Mouse (Mus musculus) 3T3-L1 (cell line): Measurements from ENCODE around the gene Gtf3c3.

Source experiments
- DNase-seq: peaks from one replicate; pipeline ENCODE4 v3.0.0-alpha.2; 2015; ENCODE audit warnings: low read depth, low spot score

Gtf3c3 gene

GRCm38 (mm10) chr1:54438340-54439079 is at the start of gene Gtf3c3:
TSS of gene Gtf3c3 (minus strand) at chr1:54438971.
- DNase-seq, result peak; percentile 85

GRCm38 (mm10) chr1:54484744-54485420 is 46.1 kb upstream of the Gtf3c3 start:
- no peak for DNase-seq

DNA sequence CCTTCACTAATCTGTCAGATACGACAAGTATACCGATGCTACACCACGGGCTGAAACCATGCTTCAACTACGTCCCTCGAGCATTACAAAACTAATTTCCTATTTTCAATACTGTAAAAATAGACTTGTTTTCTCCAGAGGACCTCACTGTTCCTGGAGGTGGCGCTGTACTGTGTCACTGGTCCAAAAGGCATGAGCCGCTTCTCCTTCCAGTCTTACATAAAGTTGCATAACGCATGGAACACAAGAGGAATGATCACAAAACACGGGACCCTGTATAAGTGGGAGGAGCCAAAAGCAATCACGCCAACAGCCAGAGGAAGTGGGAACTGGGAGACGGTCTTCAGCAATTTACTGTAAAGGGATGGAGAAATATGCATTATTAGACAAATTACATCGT is 41.7 kb upstream of the Gtf3c3 start:
- DNase-seq, result no peak

DNA sequence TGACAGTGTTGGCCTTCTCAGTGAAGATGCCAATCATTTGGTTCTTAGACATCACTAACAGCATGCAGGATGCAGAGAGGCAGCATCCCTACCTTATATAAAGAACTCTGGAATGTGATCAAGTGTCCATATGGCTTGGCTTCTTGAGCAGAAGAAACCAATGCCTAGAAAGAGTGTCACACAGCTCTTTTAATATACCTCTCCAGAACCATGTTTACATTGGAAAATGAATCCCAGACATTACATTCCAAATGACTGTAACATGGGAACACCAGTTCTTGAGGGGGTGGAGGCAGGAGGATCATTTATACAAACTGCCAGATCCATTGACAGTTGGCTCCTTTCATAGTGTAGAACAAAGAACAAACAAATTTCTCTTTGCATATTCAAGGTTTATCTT is 29.9 kb upstream of the Gtf3c3 start:
- DNase-seq, result no peak

DNA sequence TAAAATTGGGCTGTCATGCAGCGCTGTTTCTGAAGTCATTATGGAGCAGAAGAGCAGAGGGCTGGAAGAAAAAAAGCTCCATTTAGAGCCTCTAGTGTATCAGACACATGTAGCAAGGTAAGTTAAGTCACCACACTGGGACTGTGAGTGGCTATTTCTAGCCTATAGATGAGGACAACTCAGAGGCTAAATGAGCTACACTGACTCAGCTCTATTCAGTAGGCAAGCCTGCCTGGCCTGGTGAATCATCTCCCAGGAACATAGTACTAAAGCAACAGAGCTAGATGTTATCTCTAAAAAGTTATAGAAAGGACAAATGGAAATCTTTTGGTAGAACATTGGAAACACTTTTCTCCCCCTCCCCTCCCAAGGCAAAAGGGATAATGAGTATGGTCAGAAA is 28.6 kb upstream of the Gtf3c3 start:
- DNase-seq, result peak; percentile 53

GRCm38 (mm10) chr1:54452116-54452515 is 13.3 kb upstream of the Gtf3c3 start:
- no peak for DNase-seq

- no peak for DNase-seq
These were observed 10.1 kb upstream of the Gtf3c3 start for GRCm38 (mm10) chr1:54448833-54449232.

- no peak for DNase-seq
These were observed 4.9 kb upstream of the Gtf3c3 start for GRCm38 (mm10) chr1:54443641-54444040.

DNA sequence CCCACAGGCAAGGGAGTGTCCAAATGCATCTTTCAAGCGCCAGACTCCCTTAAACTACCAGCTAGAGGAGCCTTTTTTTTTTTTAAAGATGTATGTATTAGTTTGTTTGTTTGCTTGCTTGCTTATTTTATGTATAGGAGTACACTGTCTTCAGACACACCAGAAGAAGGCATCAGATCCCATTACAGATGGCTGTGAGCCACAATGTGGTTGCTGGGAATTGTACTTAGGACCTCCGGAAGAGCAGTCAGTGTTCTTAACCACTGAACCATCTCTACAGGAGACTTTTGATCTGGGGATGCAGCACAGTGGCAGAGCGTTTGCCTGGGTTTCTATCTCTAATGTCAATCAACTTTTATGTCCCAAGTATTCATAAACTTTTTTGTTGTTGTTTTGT is 307 bp upstream of the Gtf3c3 start:
- no peak for DNase-seq

- DNase-seq, result no peak
These were observed 16.5 kb downstream of the Gtf3c3 start for GRCm38 (mm10) chr1:54422195-54422750.

GRCm38 (mm10) chr1:54421670-54422069 is 17.1 kb downstream of the Gtf3c3 start:
- no peak for DNase-seq

GRCm38 (mm10) chr1:54402736-54403135 is 36.0 kb downstream of the Gtf3c3 start:
- DNase-seq, result peak; percentile 54

DNA sequence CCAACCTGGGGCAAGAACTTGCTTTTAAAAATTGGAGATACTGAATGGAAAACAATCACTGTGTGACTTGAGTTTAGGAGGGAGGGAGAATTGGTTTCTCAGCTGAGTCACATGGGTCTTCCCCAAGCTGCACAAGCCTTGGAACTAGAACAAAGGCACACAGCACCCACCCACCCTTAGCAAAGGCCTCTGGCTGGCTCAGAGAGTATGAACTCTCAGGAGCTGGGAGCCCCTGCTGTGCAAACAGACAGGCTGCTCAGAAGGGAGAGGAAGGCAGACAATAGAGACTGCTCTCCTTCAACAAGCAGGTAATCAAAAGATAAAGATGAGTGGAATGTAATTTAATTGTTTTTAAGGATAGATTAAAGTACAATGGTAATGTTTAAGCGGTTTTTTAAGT is 54.5 kb downstream of the Gtf3c3 start:
- no peak for DNase-seq

GRCm38 (mm10) chr1:54380978-54381914 is 57.5 kb downstream of the Gtf3c3 start:
- peak; percentile 83 for DNase-seq

DNA sequence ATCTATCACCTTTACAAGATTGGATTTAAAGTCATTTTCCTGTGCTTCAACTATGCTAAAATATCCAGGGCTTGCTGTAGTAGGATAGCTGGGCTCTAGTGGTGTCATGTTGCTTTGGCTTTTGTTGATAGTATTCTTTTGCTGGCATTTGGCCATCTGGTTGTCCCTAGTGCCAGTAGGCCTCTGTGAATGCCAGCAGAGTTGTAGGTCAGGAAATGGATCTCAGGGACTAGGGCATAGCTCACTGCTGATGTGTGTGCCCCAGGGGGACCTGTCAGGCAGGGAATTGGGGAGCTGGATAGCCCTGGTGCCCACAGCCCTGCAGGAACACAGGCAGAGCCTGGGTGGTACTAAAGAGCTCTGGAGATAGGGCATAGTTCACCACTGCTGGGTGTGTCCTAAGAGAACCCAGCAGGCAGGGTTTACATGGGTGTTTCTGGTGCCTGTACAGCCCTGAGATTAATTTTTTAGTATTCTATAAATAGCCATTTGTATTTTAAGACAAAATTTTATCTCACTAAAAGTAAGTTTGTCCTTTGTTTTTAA is 61.2 kb downstream of the Gtf3c3 start:
- peak; percentile 65 for DNase-seq

DNA sequence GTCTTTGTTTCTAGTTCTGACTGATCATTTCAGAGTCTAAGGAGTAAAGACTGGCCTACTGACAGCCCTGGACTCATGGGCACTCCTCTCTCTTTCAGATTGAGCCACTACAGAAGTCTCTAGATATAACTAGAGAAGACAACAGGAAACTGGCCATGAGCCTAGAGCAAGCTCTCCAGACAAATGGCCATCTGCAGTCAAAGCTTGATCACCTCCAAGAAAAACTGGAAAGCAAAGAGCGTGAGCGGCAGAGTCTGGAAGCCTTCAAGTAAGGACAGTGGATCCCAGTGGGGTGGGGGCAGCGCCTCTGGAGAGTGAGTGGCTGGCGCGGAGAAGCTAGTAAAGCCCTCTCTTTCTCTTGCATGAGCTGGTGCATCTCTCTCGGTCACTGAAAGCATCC is 82.2 kb downstream of the Gtf3c3 start:
- DNase-seq, result no peak

GRCm38 (mm10) chr1:54355485-54355884 is 83.3 kb downstream of the Gtf3c3 start:
- no peak for DNase-seq

- no peak for DNase-seq
These were observed 84.0 kb downstream of the Gtf3c3 start for GRCm38 (mm10) chr1:54354786-54355185.
